Comparison of ENCODE assay signal across 18 mouse cellular contexts in the genomic region with DNA sequence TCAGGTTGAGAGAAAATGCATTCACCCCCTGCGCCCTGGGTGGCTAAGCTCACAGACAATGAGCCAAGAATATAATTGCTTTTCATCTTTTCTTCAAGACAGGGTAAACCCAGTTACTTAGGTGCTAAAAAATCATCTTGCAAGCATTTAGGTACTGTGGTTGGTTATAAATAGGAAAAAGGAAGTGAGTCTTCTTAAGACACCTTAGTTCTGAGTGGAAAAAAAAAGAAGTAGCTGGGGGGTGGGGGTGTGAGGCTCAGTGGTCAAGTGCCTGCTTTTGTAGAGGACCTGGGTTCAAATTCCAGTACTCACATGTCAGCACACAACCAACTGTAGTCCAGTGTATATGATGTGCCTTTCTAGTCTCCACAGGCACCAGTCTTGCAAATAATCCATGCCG. TPM values are rescaled to one million over a fixed set of nuclear protein-coding genes. Genes with fewer than 3 reads are reported as not detected.
"Had no signal": no experiment of that assay in that cellular context is flagged by ENCODE, and none has a peak within 500 bp of the region (broad histone marks: within the 10 kb centered on the region; RNA-seq: fewer than 3 reads in every experiment).

No protein-coding gene starts in this region.

- DNase-seq: kidney, adult 2 months; kidney, postnatal 14 days; lung, embryonic 14.5 days; lung, postnatal 10 days; right cerebral cortex, postnatal 14 days; thymus, adult 18-20 months; thymus, postnatal 25 days had no signal

- H3K9me3 ChIP-seq: kidney, embryonic 15.5 days; limb, embryonic 12.5 days; megakaryocyte, embryonic 14.5 days; midbrain, embryonic 12.5 days; neural tube, embryonic 13.5 days had no signal

- H3K27ac ChIP-seq: kidney, embryonic 15.5 days; left cerebral cortex, adult 2 months; limb, embryonic 12.5 days; midbrain, embryonic 12.5 days; neural tube, embryonic 13.5 days; stomach, postnatal 0 days had no signal

- H3K4me2 ChIP-seq: kidney, embryonic 15.5 days; limb, embryonic 12.5 days; lung, embryonic 14.5 days; midbrain, embryonic 12.5 days; neural tube, embryonic 13.5 days had no signal

- H3K9ac ChIP-seq: kidney, embryonic 15.5 days; limb, embryonic 12.5 days; lung, embryonic 14.5 days; midbrain, embryonic 12.5 days; neural tube, embryonic 13.5 days had no signal

- H3K4me3 ChIP-seq: kidney, embryonic 15.5 days; left cerebral cortex, adult 2 months; limb, embryonic 12.5 days; midbrain, embryonic 12.5 days; neural tube, embryonic 13.5 days had no signal

- H3K36me3 ChIP-seq: kidney, embryonic 15.5 days; limb, embryonic 12.5 days; midbrain, embryonic 12.5 days; neural tube, embryonic 13.5 days had no signal

- ATAC-seq: midbrain, embryonic 16.5 days had no signal

- H3K27me3 ChIP-seq: kidney, embryonic 15.5 days; limb, embryonic 12.5 days; megakaryocyte, embryonic 14.5 days; midbrain, embryonic 12.5 days; neural tube, embryonic 13.5 days had no signal

RNA-seq across cellular contexts. Expression of a gene that starts 6.7 kb away (rescaled TPM):
- total RNA-seq: layer of hippocampus, postnatal 25 days; left cerebral cortex, adult 2 months; liver, adult 2 months had no signal
- polyA plus RNA-seq: intestine, embryonic 14.5 days; kidney, adult 2 months; kidney, embryonic 15.5 days; limb, embryonic 12.5 days; liver, adult 2 months; lung, embryonic 14.5 days; midbrain, embryonic 12.5 days; midbrain, embryonic 16.5 days; neural tube, embryonic 13.5 days; stomach, postnatal 0 days had no signal
